Mouse (Mus musculus): ENCODE data around the gene Klf9.

The Klf9 gene

DNA sequence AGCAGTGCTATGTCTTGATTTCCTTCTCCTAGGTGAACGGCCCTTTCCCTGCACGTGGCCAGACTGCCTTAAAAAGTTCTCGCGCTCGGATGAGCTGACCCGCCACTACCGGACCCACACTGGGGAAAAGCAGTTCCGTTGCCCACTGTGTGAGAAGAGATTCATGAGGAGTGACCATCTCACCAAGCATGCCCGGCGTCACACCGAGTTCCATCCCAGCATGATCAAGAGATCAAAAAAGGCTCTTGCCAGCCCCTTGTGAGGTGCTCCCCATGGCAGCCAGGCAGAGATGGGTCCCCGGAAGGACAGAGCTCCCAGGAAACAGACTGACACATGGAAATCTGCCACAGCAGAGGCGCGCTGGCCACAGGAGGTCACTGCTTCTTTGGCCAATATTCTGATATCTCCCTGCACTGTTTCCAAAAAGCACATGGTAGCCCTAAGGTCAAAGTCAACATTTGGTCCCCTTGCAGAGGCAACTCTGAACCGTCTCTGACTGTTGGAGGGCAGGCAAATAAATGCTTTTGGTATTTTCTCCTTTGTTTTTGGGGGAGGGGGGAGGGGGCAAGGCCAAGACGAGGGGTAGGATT, 23.7 kb downstream of the Klf9 start:
- no peak for DNase-seq (ENCODE audit: low read depth, low spot score)

DNA sequence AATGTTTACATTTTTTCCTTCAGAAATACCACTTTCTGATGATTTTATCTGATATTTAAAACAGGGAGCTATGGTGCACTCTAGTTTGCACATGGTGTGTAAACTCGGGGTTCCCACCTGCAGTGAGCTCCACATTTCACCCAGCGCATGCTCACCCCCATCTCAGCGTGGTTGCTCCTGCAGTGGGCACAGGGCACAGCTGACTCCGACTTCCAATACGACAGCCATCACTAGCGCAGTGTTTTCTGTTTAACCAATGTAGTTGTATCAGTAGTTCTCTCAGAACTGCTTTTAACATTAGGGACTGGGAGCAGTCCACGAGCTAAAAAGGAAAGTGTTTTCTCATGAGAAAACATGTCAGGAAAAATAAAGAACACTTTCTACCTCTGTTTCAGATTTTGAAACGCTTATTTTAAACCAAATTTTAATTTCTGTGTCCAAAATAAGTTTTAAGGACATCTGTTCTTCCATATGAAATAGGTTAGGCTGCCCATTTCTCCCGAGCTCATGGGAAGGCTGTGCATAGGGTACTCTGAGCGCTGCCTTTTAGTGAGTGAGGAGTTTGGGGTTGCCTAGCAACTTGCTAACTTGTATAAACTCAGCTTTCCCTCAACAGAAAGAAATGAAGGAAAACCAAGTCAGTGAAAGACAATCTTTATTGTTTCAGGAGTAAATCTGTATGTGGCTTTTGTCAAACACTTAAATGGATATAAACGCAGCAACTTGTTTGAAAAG, 25.7 kb downstream of the Klf9 start:
- DNase-seq (ENCODE audit: low read depth, low spot score), result no peak

DNA sequence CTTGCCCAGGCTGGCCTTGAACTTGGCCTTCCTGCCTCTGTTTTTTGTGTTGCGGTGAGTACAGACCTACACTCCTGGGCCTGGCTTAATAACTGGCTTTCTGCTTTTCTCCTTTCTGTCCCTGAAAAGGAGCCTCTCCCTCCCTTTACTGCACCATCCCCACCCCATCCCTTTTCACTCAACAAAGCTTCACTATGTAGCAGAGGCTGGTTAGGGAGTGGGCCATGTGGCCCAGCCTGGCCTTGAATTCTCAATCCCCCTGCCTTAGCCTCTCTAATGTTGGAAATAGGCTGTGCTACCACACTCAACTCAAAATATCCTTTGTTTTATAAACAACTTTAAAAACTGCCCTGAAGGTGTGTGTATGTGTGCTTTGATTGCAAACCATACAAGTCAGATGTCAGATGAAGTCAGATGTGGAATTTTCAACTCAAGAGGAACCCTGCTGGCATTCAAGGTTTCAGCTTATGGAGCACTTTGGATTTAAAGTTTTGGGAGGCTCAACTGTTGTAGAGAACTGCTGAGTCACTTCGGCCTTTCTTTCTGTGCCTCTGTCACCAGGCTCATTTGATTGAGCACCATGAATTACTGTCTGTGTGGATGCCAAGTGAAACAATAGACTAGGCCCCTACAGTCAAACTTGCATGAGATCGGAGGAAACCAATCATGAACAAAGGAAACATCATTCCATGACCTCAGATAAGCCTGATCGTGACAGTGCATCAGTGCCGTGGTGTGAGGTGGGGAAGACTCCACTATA, 28.1 kb downstream of the Klf9 start:
- DNase-seq (ENCODE audit: low read depth, low spot score), result no peak

DNA sequence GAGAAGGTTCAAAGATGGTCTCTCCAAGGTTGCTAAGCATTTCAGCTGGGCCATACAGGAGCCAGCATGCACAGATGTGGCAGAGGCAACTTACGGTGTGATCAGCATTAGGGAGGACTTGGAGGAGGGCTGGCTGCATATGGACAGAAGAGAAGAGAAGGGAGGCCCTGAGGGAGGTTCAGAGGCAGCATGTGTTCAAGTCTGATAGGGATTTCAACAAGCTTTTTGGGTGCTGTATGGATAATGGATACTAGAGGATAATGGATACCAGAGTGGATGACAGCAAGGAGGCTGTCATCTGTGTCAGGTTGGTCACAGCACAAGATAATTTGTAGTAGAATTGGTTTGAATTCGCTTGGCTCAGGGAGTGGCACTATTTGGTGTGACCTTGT, 28.6 kb downstream of the Klf9 start:
- no peak for DNase-seq (ENCODE audit: low read depth, low spot score)

DNA sequence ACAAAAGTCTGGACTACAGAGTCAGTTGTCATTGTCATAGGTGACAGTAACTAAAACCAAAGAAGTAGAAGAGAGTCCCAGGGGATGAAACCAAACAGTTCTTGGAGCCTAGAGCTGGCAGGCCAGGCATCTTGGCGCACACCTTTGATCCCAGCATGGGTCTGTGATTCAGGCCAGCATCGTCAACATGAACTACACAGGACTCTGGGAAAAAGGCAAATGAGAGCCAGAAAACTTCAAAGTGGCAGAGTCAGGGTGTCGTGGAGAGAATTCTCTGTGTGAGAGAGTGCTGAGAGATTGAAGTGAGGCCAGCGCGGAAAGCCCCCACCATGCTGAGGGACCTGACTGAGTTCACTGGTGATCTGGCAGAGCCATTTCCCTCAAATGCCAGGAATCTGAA, 29.4 kb downstream of the Klf9 start:
- DNase-seq (ENCODE audit: low read depth, low spot score), result no peak

DNA sequence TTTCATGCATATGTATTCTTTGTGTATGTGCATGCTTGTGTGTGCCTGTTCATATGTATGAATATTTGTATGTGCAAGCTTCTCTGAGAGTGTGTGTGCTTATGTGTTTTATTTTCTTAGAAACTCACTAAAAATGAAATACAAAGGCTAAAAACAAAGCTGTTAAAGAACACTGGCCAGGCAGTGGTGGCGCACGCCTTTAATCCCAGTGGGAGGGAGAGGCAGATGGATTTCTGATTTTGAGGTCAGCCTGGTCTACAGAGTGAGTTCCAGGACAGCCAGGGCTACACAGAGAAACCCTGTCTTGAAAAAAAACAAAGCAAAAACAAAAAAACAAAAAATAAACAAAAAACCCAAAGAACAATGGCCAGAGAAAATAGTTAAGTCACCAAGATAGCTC, 30.1 kb downstream of the Klf9 start:
- DNase-seq (ENCODE audit: low read depth, low spot score), result no peak

DNA sequence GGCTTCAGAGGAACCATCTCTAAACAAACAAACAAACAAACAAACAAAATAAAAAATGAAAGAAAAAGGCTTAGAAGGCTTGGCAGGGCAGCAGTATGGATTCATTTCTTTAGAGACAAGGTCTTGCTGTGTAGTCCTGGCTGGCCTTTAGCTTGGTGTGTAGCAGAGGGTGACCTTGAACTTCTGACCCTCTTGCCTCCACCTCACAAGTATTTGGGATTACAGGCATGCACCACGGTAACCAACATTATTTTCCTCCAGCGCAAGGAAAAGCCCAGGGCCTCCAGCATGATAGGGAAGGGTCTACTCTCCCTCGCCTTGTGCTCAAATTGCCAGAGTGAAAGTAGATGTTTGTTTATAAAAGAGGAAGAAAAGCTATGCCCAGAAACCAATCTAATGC, 34.1 kb downstream of the Klf9 start:
- no peak for DNase-seq (ENCODE audit: low read depth, low spot score)

DNA sequence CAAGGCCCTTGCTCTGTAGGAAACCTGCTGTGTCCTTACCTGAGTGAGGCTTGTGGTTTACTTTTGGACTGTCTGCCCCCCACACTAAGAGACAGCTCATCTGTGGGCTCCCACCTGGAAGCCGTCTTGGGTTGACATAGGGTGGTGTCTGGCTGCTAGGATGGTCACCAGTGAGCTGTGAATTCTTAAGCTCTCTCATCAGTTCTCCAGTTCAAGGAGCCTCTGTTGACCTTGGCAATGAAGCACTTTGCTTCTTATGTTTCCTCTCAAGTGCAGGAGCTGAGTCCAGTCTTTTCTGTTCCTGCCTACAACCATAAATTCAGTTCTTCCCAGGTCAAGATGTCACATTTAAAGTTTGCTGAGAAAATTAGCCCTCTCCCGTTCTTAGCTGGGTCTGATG, 34.5 kb downstream of the Klf9 start:
- no peak for DNase-seq (ENCODE audit: low read depth, low spot score)

DNA sequence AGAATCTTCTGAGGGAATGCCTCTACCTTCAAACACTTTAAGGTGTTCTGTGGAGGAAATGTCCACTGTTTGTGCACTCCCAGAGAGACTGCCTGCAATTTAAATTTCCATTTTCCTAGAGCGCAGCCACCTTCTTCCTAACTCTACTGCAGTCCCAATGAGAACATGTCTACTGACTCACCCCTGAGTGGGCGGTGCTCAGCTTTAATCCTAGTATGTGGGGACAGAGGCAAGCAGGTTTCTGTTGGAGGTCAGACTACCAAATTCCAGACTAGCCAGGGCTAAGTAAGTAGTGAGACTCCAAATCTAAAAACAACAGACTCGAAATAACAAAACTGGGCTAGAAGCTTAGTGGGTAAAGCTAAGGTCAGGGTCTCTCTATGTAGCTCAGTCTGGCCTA, 37.5 kb downstream of the Klf9 start:
- DNase-seq (ENCODE audit: low read depth, low spot score), result no peak

DNA sequence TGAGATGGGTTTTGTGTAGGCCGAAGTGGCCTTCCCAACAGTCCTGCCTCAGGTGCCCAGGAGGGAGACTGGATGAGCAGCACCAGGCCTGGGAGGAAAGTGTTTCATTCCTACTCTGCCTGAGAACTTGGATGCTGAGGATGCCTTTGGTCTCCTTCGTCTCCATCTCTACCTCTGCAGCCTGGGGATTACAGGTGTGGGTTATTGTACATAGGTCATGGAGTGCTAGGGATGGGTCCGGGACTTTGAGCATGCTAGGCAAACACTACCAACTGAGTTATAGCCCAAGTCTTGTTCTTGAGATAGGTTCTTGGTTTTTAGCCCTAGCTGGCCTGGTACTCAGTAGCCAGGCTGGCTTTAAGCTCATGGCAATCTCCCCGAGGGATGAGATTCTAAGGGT, 42.5 kb downstream of the Klf9 start:
- no peak for DNase-seq (ENCODE audit: low read depth, low spot score)

DNA sequence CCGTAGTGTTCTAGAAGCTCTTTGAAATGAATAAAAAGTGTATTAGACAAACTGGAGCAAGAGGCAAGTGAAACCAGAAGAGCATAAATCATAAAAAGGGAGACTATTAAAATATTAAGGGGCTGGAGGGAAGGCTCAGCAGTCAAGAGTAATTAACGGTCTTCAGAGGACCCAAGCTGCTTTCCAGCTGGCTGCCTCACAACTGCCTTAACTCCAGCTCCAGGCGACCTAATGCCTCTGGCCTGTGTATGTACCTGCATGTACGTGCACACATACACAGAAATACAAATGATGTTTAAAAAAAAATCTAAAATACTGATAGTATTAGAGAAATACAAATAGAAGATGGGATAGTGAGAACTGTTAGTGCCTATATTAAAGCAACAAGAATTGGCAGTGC, 43.0 kb downstream of the Klf9 start:
- no peak for DNase-seq (ENCODE audit: low read depth, low spot score)

DNA sequence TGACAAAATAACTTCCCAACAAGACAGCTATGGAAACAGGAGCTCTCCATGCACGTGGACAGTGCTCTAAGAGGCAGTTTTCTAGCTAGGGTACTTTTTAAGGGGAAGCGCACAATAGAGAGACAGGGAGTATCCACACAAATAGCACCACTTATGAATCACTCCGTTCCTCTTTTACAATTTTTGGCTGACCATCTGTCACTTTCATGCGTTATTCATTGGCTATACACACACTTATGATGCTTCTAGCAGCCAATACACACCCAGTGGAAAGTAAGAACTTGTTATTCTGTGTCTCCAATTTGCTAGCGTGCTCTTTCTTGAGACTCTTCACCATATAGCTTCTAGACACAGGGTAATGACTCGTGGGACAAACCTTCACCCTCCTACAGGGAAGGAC, 46.7 kb downstream of the Klf9 start:
- no peak for DNase-seq (ENCODE audit: low read depth, low spot score)

DNA sequence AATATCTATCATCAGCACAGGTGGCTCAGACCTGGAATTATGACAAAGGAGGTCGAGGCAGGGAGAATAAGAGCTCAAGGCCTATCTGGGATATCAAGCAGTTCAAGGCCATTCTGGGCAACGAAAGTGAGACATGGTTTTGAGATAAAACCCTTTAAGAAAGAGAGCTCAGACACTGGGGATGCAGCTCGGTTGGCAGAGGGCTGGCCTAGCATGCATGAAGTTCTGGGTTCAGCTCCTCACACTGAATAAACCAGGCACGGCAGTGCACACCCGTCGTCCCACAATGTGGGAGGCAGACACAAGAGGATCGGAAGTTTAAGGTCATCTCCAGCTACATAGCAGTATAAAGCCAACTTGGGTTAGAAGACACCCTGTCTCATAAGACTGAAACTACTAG, 48.0 kb downstream of the Klf9 start:
- no peak for DNase-seq (ENCODE audit: low read depth, low spot score)

DNA sequence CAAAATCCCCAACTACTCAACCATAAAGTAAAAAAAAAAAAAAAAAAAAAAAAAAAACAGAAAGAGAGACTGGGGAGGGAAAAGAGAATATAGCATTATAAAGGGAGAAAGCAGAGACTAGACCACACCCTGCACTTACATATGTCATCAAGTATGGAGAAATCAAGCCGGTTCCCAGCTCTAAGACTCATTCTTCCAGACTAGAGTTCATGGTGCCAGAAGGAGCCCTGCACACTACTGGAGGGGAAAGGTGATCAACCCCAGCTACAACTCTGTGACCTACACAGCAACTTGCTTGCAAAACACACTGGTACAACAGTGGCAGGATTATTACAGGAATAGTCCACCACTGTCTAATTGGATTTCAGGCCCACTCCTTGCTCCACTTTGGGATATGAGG, 48.7 kb downstream of the Klf9 start:
- no peak for DNase-seq (ENCODE audit: low read depth, low spot score)

DNA sequence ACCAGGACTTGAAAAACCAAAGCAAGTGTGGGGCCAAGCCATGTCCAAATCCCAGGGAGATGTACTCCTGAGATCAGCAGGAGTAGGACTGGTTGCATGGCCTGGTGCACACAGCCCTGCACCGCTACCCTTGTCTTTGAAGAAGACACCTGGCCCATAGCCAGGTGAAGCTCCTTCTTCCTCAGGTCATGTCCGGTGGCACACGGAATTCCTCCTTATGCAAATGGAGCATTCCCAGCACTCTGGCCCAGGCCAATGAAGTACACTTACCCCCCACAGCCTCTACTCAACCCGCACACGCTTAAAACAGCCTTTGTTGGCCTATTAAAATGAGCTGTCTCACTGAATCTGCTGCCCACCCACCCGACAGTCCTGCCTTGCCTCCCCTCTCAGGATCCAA, 50.5 kb downstream of the Klf9 start:
- no peak for DNase-seq (ENCODE audit: low read depth, low spot score)

DNA sequence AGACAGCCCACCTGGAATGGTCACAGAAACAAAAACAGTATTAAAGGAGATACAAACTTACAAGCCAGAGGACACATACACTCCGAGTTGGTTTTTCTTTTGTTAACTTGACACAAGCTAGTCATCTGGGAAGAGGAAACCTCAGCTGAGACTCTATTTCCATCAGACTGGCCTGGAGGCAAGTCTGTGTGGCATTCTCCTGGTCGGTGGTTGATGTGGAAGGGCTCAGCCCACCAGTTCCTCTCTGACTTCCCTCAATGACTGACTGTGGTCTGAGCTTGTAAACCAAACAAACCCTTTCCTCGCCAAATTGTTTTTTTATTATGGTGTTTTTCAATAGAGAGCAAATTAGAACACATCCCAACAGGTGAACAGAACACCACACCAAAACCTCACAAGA, 52.0 kb downstream of the Klf9 start:
- DNase-seq (ENCODE audit: low read depth, low spot score), result no peak

DNA sequence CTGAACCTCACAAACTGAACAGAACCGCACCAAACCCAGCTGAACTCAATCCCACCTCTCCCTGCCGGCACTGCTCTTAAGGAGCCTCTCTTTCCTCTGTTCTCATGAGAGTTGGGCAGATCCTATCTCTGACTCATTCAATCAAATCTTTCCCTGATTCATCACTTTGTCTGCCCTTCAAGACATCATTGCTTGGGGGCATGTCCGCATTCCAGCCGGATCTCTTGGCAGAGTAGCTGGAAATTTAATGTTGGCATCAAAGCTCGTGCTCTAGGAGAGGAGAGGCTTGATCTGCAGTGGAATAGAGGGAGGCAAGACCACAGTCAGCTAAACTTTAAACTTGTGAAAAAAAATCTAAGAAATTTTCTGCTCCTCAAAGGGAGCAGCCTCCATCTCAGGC, 61.1 kb downstream of the Klf9 start:
- no peak for DNase-seq (ENCODE audit: low read depth, low spot score)

DNA sequence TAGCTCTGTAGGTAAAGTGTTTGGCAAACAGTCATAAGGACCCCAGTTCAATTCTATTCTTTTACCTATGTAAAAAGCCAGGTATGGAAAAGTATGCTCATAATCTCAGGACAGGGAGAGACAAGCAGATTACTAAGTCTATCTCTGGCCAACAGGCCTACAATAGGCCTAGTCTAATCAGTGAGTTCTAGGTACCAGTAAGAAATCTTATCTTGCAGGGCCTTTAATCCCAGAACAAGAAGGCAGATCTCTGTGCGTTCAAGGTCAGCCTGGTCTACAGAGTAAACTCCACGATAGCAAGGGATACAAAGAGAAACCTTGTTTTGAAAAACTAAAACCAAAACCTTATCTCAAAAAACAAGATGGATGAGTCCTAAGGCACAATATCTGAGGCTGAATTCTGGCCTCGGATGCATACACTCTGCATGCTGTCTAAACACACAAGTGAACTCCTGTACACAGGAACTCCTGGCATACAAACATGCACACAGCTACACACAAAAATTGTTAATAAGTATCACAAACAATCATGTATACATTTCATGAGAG, 62.6 kb downstream of the Klf9 start:
- DNase-seq (ENCODE audit: low read depth, low spot score), result no peak

DNA sequence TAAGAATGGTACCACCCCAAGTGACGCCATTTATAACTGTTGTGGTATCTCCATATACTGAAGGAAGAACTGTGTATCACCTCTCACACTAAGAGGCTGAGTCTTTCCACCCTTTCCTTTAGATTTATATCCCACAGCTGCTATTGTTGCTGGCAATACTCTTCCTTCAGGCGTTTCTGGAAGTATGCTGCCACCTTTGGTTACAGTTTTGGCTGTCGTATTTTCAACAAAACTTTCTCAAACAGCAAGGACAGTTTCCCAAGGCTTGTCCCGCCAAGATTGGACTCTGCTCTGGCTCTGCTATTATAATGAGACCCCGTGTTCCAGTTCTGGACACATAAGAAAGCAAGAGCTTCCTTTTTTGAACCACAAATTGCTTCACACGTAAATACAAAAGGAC, 70.3 kb downstream of the Klf9 start:
- DNase-seq (ENCODE audit: low read depth, low spot score), result no peak

DNA sequence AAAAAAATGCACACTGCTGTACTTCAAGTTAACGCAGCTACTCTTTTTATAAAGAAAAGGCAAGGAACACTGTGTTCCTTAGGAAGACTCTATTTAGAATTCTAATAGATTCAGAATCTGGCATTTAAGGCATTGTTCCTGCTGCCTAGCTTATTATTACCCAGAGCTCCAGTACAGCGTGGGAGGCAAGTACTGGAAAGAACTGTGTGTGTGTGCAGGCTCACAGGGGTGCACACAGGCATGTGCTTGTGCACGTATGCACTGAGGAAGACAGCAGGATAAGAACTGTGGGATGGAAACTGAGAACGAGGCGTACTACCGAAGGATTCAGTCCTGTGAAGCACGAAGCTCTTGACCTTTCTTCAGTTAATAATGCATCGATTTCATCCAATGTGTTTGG, 73.3 kb downstream of the Klf9 start:
- no peak for DNase-seq (ENCODE audit: low read depth, low spot score)

Data from embryo, embryonic 11.5 days (tissue).